Mouse (Mus musculus): ENCODE results near the gene Fam83d.

DNA sequence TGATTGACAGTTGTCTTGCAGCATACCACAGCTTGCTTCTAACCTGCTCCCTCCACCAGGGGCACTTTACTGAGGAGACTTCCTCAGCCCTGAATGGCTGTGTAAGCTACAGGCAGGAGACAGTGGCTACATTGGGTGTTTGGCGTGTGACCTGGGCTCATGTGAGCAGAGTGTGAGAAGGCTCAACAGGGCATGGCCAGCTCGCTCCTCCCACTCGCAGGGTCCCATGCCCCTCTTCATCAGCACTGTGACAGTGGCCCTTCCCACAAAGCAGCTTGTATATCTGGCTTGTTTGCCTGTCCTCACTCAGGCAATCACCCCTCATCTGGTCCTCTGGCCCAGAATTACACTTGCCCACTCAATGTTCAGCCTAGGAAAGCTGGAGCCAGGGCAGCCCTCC is 28.8 kb upstream of the Fam83d start:
- TF ChIP-seq CTCF (IDR thresholded peaks at IDR 0.05; ENCODE audit: extremely low read depth, insufficient read depth, insufficient read length, insufficient replicate concordance) (no peak), POLR2A (IDR thresholded peaks at IDR 0.05; ENCODE audit: low read depth, low read length) (no peak)

Measured in spleen, adult 2 months (tissue).